Mouse (Mus musculus) E14TG2a.4 (cell line): ENCODE data around the gene Adamts2.

Source experiments
- CTCF ChIP-seq: conservative IDR thresholded peaks from 2 replicates; pipeline ENCODE4 v1.5.1; 2014; ENCODE audit warnings: low read length
- NANOG ChIP-seq: IDR thresholded peaks from 2 replicates; pipeline ENCODE4 v1.6.1; 2014; ENCODE audit warnings: borderline replicate concordance, low read length, mixed read lengths

DNA sequence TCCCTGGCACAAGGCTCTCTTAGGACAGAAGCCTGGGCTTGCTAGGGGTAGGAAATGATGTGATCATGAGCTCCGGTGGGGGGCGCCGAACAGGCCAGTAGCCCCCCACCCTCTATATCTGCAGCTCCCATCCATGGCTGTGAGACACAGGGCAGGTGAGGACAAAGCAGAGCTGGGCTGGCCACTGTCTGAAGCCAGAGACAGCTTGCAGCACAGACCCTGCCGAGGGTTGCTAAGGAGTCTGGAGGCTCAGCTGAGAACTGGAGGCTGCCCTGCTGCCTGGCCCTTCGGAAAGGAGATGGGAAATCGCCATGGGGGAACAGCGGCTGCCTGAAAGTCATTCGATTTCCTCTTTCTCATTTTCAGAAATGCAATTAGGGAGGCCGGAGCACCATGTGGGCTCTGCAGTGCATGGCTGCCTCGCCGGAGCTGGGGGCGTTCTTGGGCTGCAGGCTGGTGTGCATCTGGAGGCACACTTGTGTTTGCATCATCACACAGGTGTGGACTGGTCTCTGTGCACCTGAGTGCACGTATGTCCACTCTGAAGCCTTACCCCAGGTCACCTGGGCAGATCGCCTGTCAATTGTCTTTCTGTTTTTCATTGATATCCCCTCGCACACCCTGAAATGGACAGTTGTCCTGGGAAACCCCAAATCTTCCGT is 8.9 kb upstream of the Adamts2 start:
- TF ChIP-seq CTCF: no peak
- TF ChIP-seq NANOG: no peak
